Mouse (Mus musculus): ENCODE measurements around the gene Tmem253. TPM values are rescaled to one million over a fixed set of nuclear protein-coding genes. Genes with fewer than 3 reads are reported as not detected.

The Tmem253 gene
- total and polyA plus RNA-seq, 2 experiments from 2014 or later: 0.18 to 0.57 TPM

- Histone ChIP-seq H3K27ac (ENCODE audit: low read depth) (peak overlapping the region; percentile 99), H3K4me2 (ENCODE audit: low read depth, low read length) (peak overlapping the region; percentile 87), H3K27me3 (ENCODE audit: control insufficient read depth, insufficient read depth, low read length) (no peaks in the 10 kb centered on the region), H3K36me3 (replicated peaks; ENCODE audit: control insufficient read depth, insufficient read depth, low read length) (no peaks in the 10 kb centered on the region), H3K4me1 (ENCODE audit: control insufficient read depth, insufficient read depth) (peaks cover 36% of the 10 kb centered on the region), H3K9ac (replicated peaks; ENCODE audit: low read depth, low read length) (peak overlapping the region; percentile 97), H3K4me3 (ENCODE audit: low read depth, low read length) (peak overlapping the region; percentile 86), H3K9me3 (replicated peaks; ENCODE audit: control insufficient read depth, low read length) (no peaks in the 10 kb centered on the region)
- under 1% methylated on average over 20 of the region's 28 CpGs for WGBS
- peak; percentile 89 for DNase-seq (ENCODE audit: low spot score)
- TF ChIP-seq CTCF (IDR thresholded peaks at IDR 0.05; ENCODE audit: low read depth) (no peak), EP300 (IDR thresholded peaks at IDR 0.05; ENCODE audit: low read depth) (no peak)
- peak; percentile 59 for ATAC-seq (ENCODE audit: insufficient read depth, low read depth)
Observed at GRCm38 (mm10) chr14:52014761-52015311, 622 bp upstream of the Tmem253 start.

GRCm38 (mm10) chr14:52016625-52017405, 1.4 kb downstream of the Tmem253 start:
- ATAC-seq (ENCODE audit: insufficient read depth, low read depth): no peak
- Histone ChIP-seq H3K27me3 (ENCODE audit: control insufficient read depth, insufficient read depth, low read length) (no peaks in the 10 kb centered on the region), H3K4me3 (ENCODE audit: low read depth, low read length) (no peak overlapping the region), H3K9ac (replicated peaks; ENCODE audit: low read depth, low read length) (no peak overlapping the region), H3K4me1 (ENCODE audit: control insufficient read depth, insufficient read depth) (peaks cover 32% of the 10 kb centered on the region), H3K9me3 (replicated peaks; ENCODE audit: control insufficient read depth, low read length) (no peaks in the 10 kb centered on the region), H3K27ac (ENCODE audit: low read depth) (peak overlapping the region; percentile 99; the same call in 1 of the 2 replicates), H3K36me3 (replicated peaks; ENCODE audit: control insufficient read depth, insufficient read depth, low read length) (no peaks in the 10 kb centered on the region), H3K4me2 (ENCODE audit: low read depth, low read length) (no peak overlapping the region)
- no peak for TF ChIP-seq EP300 (IDR thresholded peaks at IDR 0.05; ENCODE audit: low read depth)
- TF ChIP-seq CTCF (IDR thresholded peaks at IDR 0.05; ENCODE audit: low read depth): no peak
- no peak for DNase-seq (ENCODE audit: low spot score)
- WGBS: 90% methylated on average over 13 of the region's 13 CpGs

- H3K9ac ChIP-seq (replicated peaks; ENCODE audit: low read depth, low read length): no peak overlapping the region
- WGBS: 82% methylated on average over 4 of the region's 4 CpGs
- H3K36me3 ChIP-seq (replicated peaks; ENCODE audit: control insufficient read depth, insufficient read depth, low read length): no peaks in the 10 kb centered on the region
- H3K4me3 ChIP-seq (ENCODE audit: low read depth, low read length): no peak overlapping the region
- DNase-seq (ENCODE audit: low spot score) (no peak), ATAC-seq (ENCODE audit: insufficient read depth, low read depth) (no peak)
- no peaks in the 10 kb centered on the region for H3K27me3 ChIP-seq (ENCODE audit: control insufficient read depth, insufficient read depth, low read length)
- no peaks in the 10 kb centered on the region for H3K9me3 ChIP-seq (replicated peaks; ENCODE audit: control insufficient read depth, low read length)
- TF ChIP-seq CTCF (IDR thresholded peaks at IDR 0.05; ENCODE audit: low read depth): no peak
- TF ChIP-seq EP300 (IDR thresholded peaks at IDR 0.05; ENCODE audit: low read depth): no peak
- H3K4me2 ChIP-seq (ENCODE audit: low read depth, low read length): no peak overlapping the region
- H3K4me1 ChIP-seq (ENCODE audit: control insufficient read depth, insufficient read depth): peaks cover 36% of the 10 kb centered on the region
- no peak overlapping the region for H3K27ac ChIP-seq (ENCODE audit: low read depth)
Observed at GRCm38 (mm10) chr14:52017662-52018061, 2.2 kb downstream of the Tmem253 start.

- no peaks in the 10 kb centered on the region for H3K9me3 ChIP-seq (replicated peaks; ENCODE audit: control insufficient read depth, low read length)
- peaks cover 39% of the 10 kb centered on the region for H3K4me1 ChIP-seq (ENCODE audit: control insufficient read depth, insufficient read depth)
- H3K27me3 ChIP-seq (ENCODE audit: control insufficient read depth, insufficient read depth, low read length): no peaks in the 10 kb centered on the region
- 89% methylated on average over 15 of the region's 15 CpGs for WGBS
- peak overlapping the region; percentile 71 for H3K4me2 ChIP-seq (ENCODE audit: low read depth, low read length)
- TF ChIP-seq CTCF (IDR thresholded peaks at IDR 0.05; ENCODE audit: low read depth) (no peak), EP300 (IDR thresholded peaks at IDR 0.05; ENCODE audit: low read depth) (no peak)
- H3K27ac ChIP-seq (ENCODE audit: low read depth): peak overlapping the region; percentile 99; the same call in 1 of the 2 replicates
- H3K9ac ChIP-seq (replicated peaks; ENCODE audit: low read depth, low read length): no peak overlapping the region
- DNase-seq (ENCODE audit: low spot score) (no peak), ATAC-seq (ENCODE audit: insufficient read depth, low read depth) (no peak)
- H3K4me3 ChIP-seq (ENCODE audit: low read depth, low read length): no peak overlapping the region
- no peaks in the 10 kb centered on the region for H3K36me3 ChIP-seq (replicated peaks; ENCODE audit: control insufficient read depth, insufficient read depth, low read length)
Observed at GRCm38 (mm10) chr14:52018248-52019050, 3.0 kb downstream of the Tmem253 start.

- no peaks in the 10 kb centered on the region for H3K36me3 ChIP-seq (replicated peaks; ENCODE audit: control insufficient read depth, insufficient read depth, low read length)
- TF ChIP-seq CTCF (IDR thresholded peaks at IDR 0.05; ENCODE audit: low read depth) (peak; percentile 45), EP300 (IDR thresholded peaks at IDR 0.05; ENCODE audit: low read depth) (no peak)
- DNase-seq (ENCODE audit: low spot score) (no peak), ATAC-seq (ENCODE audit: insufficient read depth, low read depth) (peak; percentile 1)
- H3K9me3 ChIP-seq (replicated peaks; ENCODE audit: control insufficient read depth, low read length): no peaks in the 10 kb centered on the region
- H3K4me3 ChIP-seq (ENCODE audit: low read depth, low read length): peak overlapping the region; percentile 72
- peak overlapping the region; percentile 71 for H3K4me2 ChIP-seq (ENCODE audit: low read depth, low read length)
- WGBS: 30% methylated on average over 12 of the region's 12 CpGs
- H3K27me3 ChIP-seq (ENCODE audit: control insufficient read depth, insufficient read depth, low read length): no peaks in the 10 kb centered on the region
- peaks cover 37% of the 10 kb centered on the region for H3K4me1 ChIP-seq (ENCODE audit: control insufficient read depth, insufficient read depth)
- peak overlapping the region; percentile 99 for H3K27ac ChIP-seq (ENCODE audit: low read depth)
- peak overlapping the region; percentile 88 for H3K9ac ChIP-seq (replicated peaks; ENCODE audit: low read depth, low read length)
Observed at GRCm38 (mm10) chr14:52019051-52019589, 3.7 kb downstream of the Tmem253 start.
